Mouse (Mus musculus) limb, embryonic 13.5 days (tissue): ENCODE measurements around the gene Hrg. TPM values are rescaled to one million over a fixed set of nuclear protein-coding genes. Genes with fewer than 3 reads are reported as not detected.
"Not testable (repeated sequence)": the region's sequence is repeated elsewhere in the genome, so short reads cannot be mapped to it uniquely, and the experiment has no call there.

Experiments used
- ATAC-seq: fragments of 200-750 bp; cut with Nextera tagmentation; 2 replicates; pipeline ENCODE4 v1.8.0; 2017; ENCODE audit warnings: low read depth, moderate number of reproducible peaks, moderate TSS enrichment; ENCODE audit not compliant: low FRiP score
- H3K27ac ChIP-seq: fragments of 300-500 bp; sonication (generic); 2 replicates; pipeline ENCODE4 v1.5.1; 2015; ENCODE audit warnings: inconsistent platforms, mild to moderate bottlenecking, moderate library complexity
- H3K27me3 ChIP-seq: fragments of 300-500 bp; sonication (generic); 2 replicates; pipeline ENCODE4 v1.6.1; 2015; ENCODE audit warnings: mild to moderate bottlenecking, inconsistent platforms
- H3K36me3 ChIP-seq: fragments of 300-500 bp; sonication (generic); 2 replicates; pipeline ENCODE4 v1.6.1; 2015; ENCODE audit warnings: inconsistent platforms, mild to moderate bottlenecking, moderate library complexity
- H3K4me1 ChIP-seq: fragments of 300-500 bp; sonication (generic); 2 replicates; pipeline ENCODE4 v1.6.1; 2015; ENCODE audit warnings: inconsistent platforms
- H3K4me2 ChIP-seq: fragments of 300-500 bp; sonication (generic); replicated peaks from 2 replicates; pipeline ENCODE4 v1.6.1; 2015; ENCODE audit warnings: inconsistent platforms, mild to moderate bottlenecking, moderate library complexity
- H3K4me3 ChIP-seq: fragments of 300-500 bp; sonication (generic); 2 replicates; pipeline ENCODE4 v1.5.1; 2015; ENCODE audit warnings: moderate library complexity, mild to moderate bottlenecking, inconsistent platforms
- H3K9ac ChIP-seq: fragments of 300-500 bp; sonication (generic); 2 replicates; pipeline ENCODE4 v1.6.1; 2015; ENCODE audit warnings: mild to moderate bottlenecking, inconsistent platforms
- H3K9me3 ChIP-seq: fragments of 300-500 bp; sonication (generic); 2 replicates; pipeline ENCODE4 v1.6.1; 2016; ENCODE audit warnings: inconsistent platforms
- WGBS: fragments of 180-500 bp; shearing (Covaris S2); methylation state at CpG from one replicate; pipeline ENCODE4 v1.1.7; 2015; 5-methylcytosine and 5-hydroxymethylcytosine counted together
- polyA plus RNA-seq: library from polyadenylated mRNA; unstranded; fragments of >200 nt; fragmentation: Nextera tagmentation; extraction: Ambion mirVana; gene quantifications from 2 replicates; pipeline ENCODE4 v1.2.1, GENCODE M21; 2015

Hrg gene
- polyA plus RNA-seq, 1 experiment from 2014 or later, result not detected

GRCm38 (mm10) chr16:22967383-22968030 lies 16.6 kb downstream of the Hrg start:
- Histone ChIP-seq H3K9ac (no peak overlapping the region), H3K9me3 (no peaks in the 10 kb centered on the region), H3K27ac (no peak overlapping the region), H3K4me2 (no peak overlapping the region), H3K36me3 (no peaks in the 10 kb centered on the region), H3K27me3 (no peaks in the 10 kb centered on the region), H3K4me3 (no peak overlapping the region), H3K4me1 (no peaks in the 10 kb centered on the region)
- ATAC-seq, result no peak
- WGBS, result 77% methylated on average over 1 of the region's 1 CpGs

- ATAC-seq, H3K4me3 ChIP-seq, H3K4me1 ChIP-seq, H3K9me3 ChIP-seq, H3K4me2 ChIP-seq, H3K27me3 ChIP-seq, H3K9ac ChIP-seq, H3K36me3 ChIP-seq, H3K27ac ChIP-seq: not testable (repeated sequence)
- WGBS, result 85% methylated on average over 3 of the region's 3 CpGs
These were observed 46.1 kb downstream of the Hrg start for GRCm38 (mm10) chr16:22996951-22997350.

Other genes with a start within 250 kb of the Hrg start
- not detected in 2 replicates for gene Crygs, start 139.5 kb upstream of the Hrg start, polyA plus RNA-seq
- gene Tbccd1, start 93.4 kb upstream of the Hrg start, polyA plus RNA-seq, result 32.0 and 34.4 TPM in 2 replicates
- gene Dnajb11, start 93.2 kb upstream of the Hrg start, polyA plus RNA-seq, result 106 and 110 TPM in 2 replicates
- gene Ahsg, start 59.8 kb upstream of the Hrg start, polyA plus RNA-seq, result 1.4 TPM in 1 of 2 replicates, not detected in the other
- not detected in 2 replicates for gene Fetub, start 32.7 kb upstream of the Hrg start, polyA plus RNA-seq
- gene Kng2, start 78.4 kb downstream of the Hrg start, polyA plus RNA-seq, result 0.17 TPM in 1 of 2 replicates, not detected in the other
- 0.15 and 1.1 TPM in 2 replicates for gene Kng1, start 106.8 kb downstream of the Hrg start, polyA plus RNA-seq
- gene Eif4a2, start 156.4 kb downstream of the Hrg start, polyA plus RNA-seq, result 249 and 265 TPM in 2 replicates
- 136 TPM in 2 replicates for gene Rfc4, start 176.7 kb downstream of the Hrg start, polyA plus RNA-seq
- 0.11 TPM in 1 of 2 replicates, not detected in the other for gene Adipoq, start 195.5 kb downstream of the Hrg start, polyA plus RNA-seq